ENCODE assay signal across 18 mouse cellular contexts in the genomic region with DNA sequence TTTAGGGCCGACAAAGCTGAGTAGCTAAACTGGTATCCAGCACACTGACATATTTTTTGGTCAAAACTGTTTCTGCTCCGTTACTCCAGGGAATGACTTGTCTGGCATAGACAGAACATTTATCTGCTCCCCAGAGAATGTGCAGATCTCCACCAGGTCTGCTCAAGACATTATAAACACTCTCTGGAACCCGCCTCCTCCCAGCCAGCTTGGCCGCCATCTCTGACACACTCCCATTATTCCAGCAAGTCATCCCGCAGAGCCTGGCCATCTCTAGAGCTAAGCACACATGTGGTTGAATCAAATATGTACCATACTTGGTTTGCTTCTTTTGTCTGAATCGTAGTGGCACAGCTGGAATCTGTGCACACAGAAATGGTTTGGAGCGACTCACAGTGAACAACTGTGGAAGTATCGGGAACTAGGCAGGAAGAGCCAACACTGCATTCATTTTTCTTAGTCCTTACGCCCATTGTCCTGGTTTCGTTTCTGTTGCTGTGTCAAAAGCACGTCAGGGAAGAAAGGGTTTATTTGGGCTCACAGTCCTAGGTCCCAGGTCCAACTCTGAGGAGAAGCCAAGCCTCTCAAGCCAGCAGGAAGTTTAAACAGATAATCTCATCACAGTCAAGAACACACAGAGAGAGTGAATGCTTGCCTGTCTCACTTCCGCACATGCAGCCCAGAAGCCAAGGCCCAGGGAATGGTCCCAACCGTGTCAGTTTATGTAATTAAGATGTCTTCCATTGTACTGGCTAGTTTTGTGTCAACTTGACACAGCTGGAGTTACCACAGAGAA.
DNase-seq lines count a peak whose midpoint lies in the region; TF ChIP-seq lines count a peak whose summit lies in the region.
"Had no signal": no experiment of that assay in that cellular context is flagged by ENCODE, and none has a peak within 500 bp of the region (broad histone marks: within the 10 kb centered on the region; RNA-seq: fewer than 3 reads in every experiment).

No protein-coding gene starts in this region.

- peak; percentile 37 for DNase-seq in gastrocnemius, adult 2 months
- no peak for DNase-seq in gastrocnemius, postnatal 14 days
- DNase-seq in heart, adult 9 months (ENCODE audit: low spot score in 2 of 2), result peak; percentile 53 to 67
- DNase-seq in heart, postnatal 14 days, result no peak
- DNase-seq in R1 (ENCODE audit: low read depth, low spot score), result peak; percentile 18
- peak; percentile 45 to 48 for DNase-seq in heart, postnatal 10 days
- no peak for DNase-seq in left cerebral cortex, adult 18-20 months (ENCODE audit: low spot score in 2 of 2)
- DNase-seq: adrenal gland, adult 2 months; adrenal gland, postnatal 36 days; cerebellum, adult 2 months; cerebellum, postnatal 10 days; gastrocnemius, postnatal 36 days; kidney, adult 18-20 months had no signal

- peak overlapping the region; percentile 65 for H3K27ac ChIP-seq in gastrocnemius, adult 2 months
- H3K27ac ChIP-seq: embryonic facial prominence, embryonic 10.5 days; forebrain, embryonic 13.5 days; hindbrain, embryonic 10.5 days; hindbrain, embryonic 14.5 days; intestine, embryonic 15.5 days had no signal

- intact Hi-C loops in gastrocnemius, adult 2 months (cut with DNase I), result no loop called here
- intact Hi-C loops in gastrocnemius, postnatal 14 days (cut with DNase I; ENCODE audit: low total_unique reads), result no loop called here
- intact Hi-C loops in heart, postnatal 14 days (cut with DNase I), result no loop called here
- intact Hi-C loops in heart, postnatal 10 days (cut with DNase I), result loop anchor here (5.0 kb wide), 1 partner anchor 58 kb away; no protein-coding TSS in a partner anchor

- TF ChIP-seq CTCF in gastrocnemius, adult 2 months (IDR thresholded peaks at IDR 0.05), result no peak

- no peak overlapping the region; the same call in 1 of the 2 replicates for H3K4me3 ChIP-seq in gastrocnemius, adult 2 months
- H3K4me3 ChIP-seq: embryonic facial prominence, embryonic 10.5 days; forebrain, embryonic 13.5 days; hindbrain, embryonic 10.5 days; intestine, embryonic 15.5 days had no signal

Comparison
In these comparisons a context has a peak if more than half of its experiments do, and no peak if none do; other contexts are left out.
1. DNase-seq: peak in gastrocnemius, adult 2 months (single experiment), heart, adult 9 months (2 of 2), R1 (single experiment) and heart, postnatal 10 days (2 of 2); none in gastrocnemius, postnatal 14 days (single experiment), heart, postnatal 14 days (0 of 2) and left cerebral cortex, adult 18-20 months (0 of 2).